Comparison of ENCODE assay signal across 8 mouse cellular contexts in genomic region chr17:45595736-45596390, GRCm38 (mm10). TPM values are rescaled to one million over a fixed set of nuclear protein-coding genes. Genes with fewer than 3 reads are reported as not detected.
A peak's percentile ranks its signal among the peaks of the same experiment; 100 is the strongest.
DNase-seq lines count a peak whose midpoint lies in the region; ATAC-seq and TF ChIP-seq lines count a peak whose summit lies in the region.

No protein-coding gene starts in this region.

- peak overlapping the region; percentile 99 for H3K4me2 ChIP-seq in intestine, embryonic 15.5 days (replicated peaks)
- peak overlapping the region; percentile 93 for H3K4me2 ChIP-seq in neural tube, embryonic 12.5 days (replicated peaks)

- WGBS in thymus, adult 2 months, result 16% methylated on average over 23 of the region's 23 CpGs
- WGBS in intestine, embryonic 15.5 days, result 14% methylated on average over 23 of the region's 23 CpGs
- 4% methylated on average over 23 of the region's 23 CpGs for WGBS in neural tube, embryonic 12.5 days

- peak overlapping the region; percentile 64 for H3K9ac ChIP-seq in intestine, embryonic 15.5 days
- H3K9ac ChIP-seq in neural tube, embryonic 12.5 days, result peak overlapping the region; percentile 56

- H3K36me3 ChIP-seq in thymus, adult 2 months (ENCODE audit: control insufficient read depth, insufficient read depth, low read length), result no peaks in the 10 kb centered on the region
- no peaks in the 10 kb centered on the region for H3K36me3 ChIP-seq in intestine, embryonic 15.5 days
- no peaks in the 10 kb centered on the region for H3K36me3 ChIP-seq in neural tube, embryonic 12.5 days

- TF ChIP-seq POLR2A in thymus, adult 2 months (IDR thresholded peaks at IDR 0.05; ENCODE audit: control insufficient read depth, extremely low read depth, insufficient read depth, low read length, poor library complexity), result no peak

- DNase-seq in cerebellum, adult 11-12 months, result peak; percentile 27
- no peak for DNase-seq in cerebellum, adult 8-10 months
- DNase-seq in thymus, adult 2 months, result no peak
- no peak for DNase-seq in thymus, postnatal 4 days
- no peak for DNase-seq in urinary bladder, adult 2 months (ENCODE audit: low spot score)

- 0 out of 2 replicates have a peak, but pooled peaks have one; percentile 6 for ATAC-seq in intestine, embryonic 15.5 days
- peak; percentile 19 for ATAC-seq in neural tube, embryonic 12.5 days (ENCODE audit: low FRiP score, low read depth)
- ATAC-seq in erythroid progenitor cell, adult 5-6 weeks (replicated peaks; ENCODE audit: low FRiP score, poor library complexity, severe bottlenecking), result no peak

- peak overlapping the region; percentile 73 for H3K4me3 ChIP-seq in thymus, adult 2 months (ENCODE audit: control insufficient read depth, insufficient read depth, low read length)
- peak overlapping the region; percentile 56 for H3K4me3 ChIP-seq in intestine, embryonic 15.5 days (replicated peaks)
- peak overlapping the region; percentile 45 for H3K4me3 ChIP-seq in neural tube, embryonic 12.5 days

- no peak overlapping the region for H3K27ac ChIP-seq in thymus, adult 2 months (ENCODE audit: control insufficient read depth, insufficient read depth, low read length)
- 0 out of 2 replicates have a peak overlapping the region, but pooled peaks have one; percentile 17 for H3K27ac ChIP-seq in intestine, embryonic 15.5 days
- no peak overlapping the region for H3K27ac ChIP-seq in neural tube, embryonic 12.5 days

- no peaks in the 10 kb centered on the region for H3K27me3 ChIP-seq in thymus, adult 2 months (ENCODE audit: control insufficient read depth, insufficient read depth, low read length)
- H3K27me3 ChIP-seq in intestine, embryonic 15.5 days (replicated peaks), result no peaks in the 10 kb centered on the region; the same call in 1 of the 2 replicates
- peaks cover 32% of the 10 kb centered on the region for H3K27me3 ChIP-seq in neural tube, embryonic 12.5 days (replicated peaks)

- H3K4me1 ChIP-seq in thymus, adult 2 months (replicated peaks; ENCODE audit: control insufficient read depth, insufficient read depth, low read length), result peaks cover 60% of the 10 kb centered on the region
- peaks cover 87% of the 10 kb centered on the region for H3K4me1 ChIP-seq in intestine, embryonic 15.5 days (replicated peaks)
- peaks cover 58% of the 10 kb centered on the region for H3K4me1 ChIP-seq in neural tube, embryonic 12.5 days

- TF ChIP-seq CTCF in thymus, adult 2 months (IDR thresholded peaks at IDR 0.05; ENCODE audit: borderline replicate concordance, control insufficient read depth, extremely low read depth, insufficient read depth, low read length, poor library complexity), result no peak

- H3K9me3 ChIP-seq in intestine, embryonic 15.5 days, result no peaks in the 10 kb centered on the region
- H3K9me3 ChIP-seq in neural tube, embryonic 12.5 days, result no peaks in the 10 kb centered on the region

RNA-seq across cellular contexts. Expression of gene Slc29a1, which starts 3.5 kb away (rescaled TPM):
- polyA plus RNA-seq in thymus, adult 2 months (2012; rRNA removed), result 358 and 385 TPM in 2 replicates
- 80.0 and 85.4 TPM in 2 replicates for polyA plus RNA-seq in intestine, embryonic 15.5 days (2015; fragmentation: Nextera tagmentation; extraction: Ambion mirVana)
- polyA plus RNA-seq in neural tube, embryonic 12.5 days (2016; fragmentation: Nextera tagmentation; extraction: Ambion mirVana), result 44.7 and 47.9 TPM in 2 replicates
- total RNA-seq in erythroid progenitor cell, adult 5-6 weeks (2015; ENCODE audit: low replicate concordance), result 101 and 133 TPM in 2 replicates
- total RNA-seq in erythroid progenitor cell, adult 5-6 weeks (2017; ENCODE audit: low replicate concordance), result 108 and 151 TPM in 2 replicates
- polyA plus RNA-seq in urinary bladder, adult 2 months (2012; rRNA removed), result 210 and 219 TPM in 2 replicates

RNA-seq across cellular contexts. Expression of gene Mymx, which starts 6.0 kb away (rescaled TPM):
- 0.61 and 1.3 TPM in 2 replicates for polyA plus RNA-seq in thymus, adult 2 months (2012; rRNA removed)
- polyA plus RNA-seq in intestine, embryonic 15.5 days (2015; fragmentation: Nextera tagmentation; extraction: Ambion mirVana), result 0.43 and 0.54 TPM in 2 replicates
- polyA plus RNA-seq in neural tube, embryonic 12.5 days (2016; fragmentation: Nextera tagmentation; extraction: Ambion mirVana), result 4.4 and 6.8 TPM in 2 replicates
- total RNA-seq in erythroid progenitor cell, adult 5-6 weeks (2015; ENCODE audit: low replicate concordance), result not detected in 2 replicates
- not detected in 2 replicates for total RNA-seq in erythroid progenitor cell, adult 5-6 weeks (2017; ENCODE audit: low replicate concordance)
- 0.31 and 0.84 TPM in 2 replicates for polyA plus RNA-seq in urinary bladder, adult 2 months (2012; rRNA removed)

RNA-seq across cellular contexts. Expression of gene Hsp90ab1, which starts 22.8 kb away (rescaled TPM):
- 455 and 506 TPM in 2 replicates for polyA plus RNA-seq in thymus, adult 2 months (2012; rRNA removed)
- polyA plus RNA-seq in intestine, embryonic 15.5 days (2015; fragmentation: Nextera tagmentation; extraction: Ambion mirVana), result 1,578 and 1,609 TPM in 2 replicates
- 1,381 and 1,470 TPM in 2 replicates for polyA plus RNA-seq in neural tube, embryonic 12.5 days (2016; fragmentation: Nextera tagmentation; extraction: Ambion mirVana)
- 200 and 204 TPM in 2 replicates for total RNA-seq in erythroid progenitor cell, adult 5-6 weeks (2015; ENCODE audit: low replicate concordance)
- total RNA-seq in erythroid progenitor cell, adult 5-6 weeks (2017; ENCODE audit: low replicate concordance), result 235 and 237 TPM in 2 replicates
- polyA plus RNA-seq in urinary bladder, adult 2 months (2012; rRNA removed), result 635 and 857 TPM in 2 replicates

RNA-seq across cellular contexts. Expression of gene Slc35b2, which starts 32.2 kb away (rescaled TPM):
- polyA plus RNA-seq in thymus, adult 2 months (2012; rRNA removed), result 135 and 137 TPM in 2 replicates
- polyA plus RNA-seq in intestine, embryonic 15.5 days (2015; fragmentation: Nextera tagmentation; extraction: Ambion mirVana), result 124 and 128 TPM in 2 replicates
- 87.6 and 90.5 TPM in 2 replicates for polyA plus RNA-seq in neural tube, embryonic 12.5 days (2016; fragmentation: Nextera tagmentation; extraction: Ambion mirVana)
- 15.5 and 18.4 TPM in 2 replicates for total RNA-seq in erythroid progenitor cell, adult 5-6 weeks (2015; ENCODE audit: low replicate concordance)
- total RNA-seq in erythroid progenitor cell, adult 5-6 weeks (2017; ENCODE audit: low replicate concordance), result 10.3 and 14.0 TPM in 2 replicates
- 62.3 and 69.4 TPM in 2 replicates for polyA plus RNA-seq in urinary bladder, adult 2 months (2012; rRNA removed)

RNA-seq across cellular contexts. Expression of gene Nfkbie, which starts 40.4 kb away (rescaled TPM):
- polyA plus RNA-seq in thymus, adult 2 months (2012; rRNA removed), result 64.5 and 77.4 TPM in 2 replicates
- polyA plus RNA-seq in intestine, embryonic 15.5 days (2015; fragmentation: Nextera tagmentation; extraction: Ambion mirVana), result 4.8 and 4.9 TPM in 2 replicates
- polyA plus RNA-seq in neural tube, embryonic 12.5 days (2016; fragmentation: Nextera tagmentation; extraction: Ambion mirVana), result 7.4 and 7.5 TPM in 2 replicates
- total RNA-seq in erythroid progenitor cell, adult 5-6 weeks (2015; ENCODE audit: low replicate concordance), result 2.1 and 2.9 TPM in 2 replicates
- 1.7 and 3.6 TPM in 2 replicates for total RNA-seq in erythroid progenitor cell, adult 5-6 weeks (2017; ENCODE audit: low replicate concordance)
- 5.7 and 6.1 TPM in 2 replicates for polyA plus RNA-seq in urinary bladder, adult 2 months (2012; rRNA removed)
